Mouse (Mus musculus) heart, embryonic 10.5 days (tissue): ENCODE data around the gene Prkag2. TPM values are rescaled to one million over a fixed set of nuclear protein-coding genes. Genes with fewer than 3 reads are reported as not detected.

ENCODE experiments used
- DNase-seq: peaks from one replicate; pipeline ENCODE4 v3.0.0-alpha.2; 2017; ENCODE audit warnings: low spot score
- H3K27ac ChIP-seq: fragments of 300-500 bp; sonication (generic); 2 replicates; pipeline ENCODE4 v1.5.1; 2016; ENCODE audit warnings: mild to moderate bottlenecking
- H3K27me3 ChIP-seq: fragments of 300-500 bp; sonication (generic); 2 replicates; pipeline ENCODE4 v1.6.1; 2016; ENCODE audit warnings: mild to moderate bottlenecking; ENCODE audit not compliant: poor library complexity, insufficient read depth, severe bottlenecking
- H3K36me3 ChIP-seq: fragments of 300-500 bp; sonication (generic); 2 replicates; pipeline ENCODE4 v1.6.1; 2016; ENCODE audit warnings: mild to moderate bottlenecking, moderate library complexity
- H3K4me1 ChIP-seq: fragments of 300-500 bp; sonication (generic); 2 replicates; pipeline ENCODE4 v1.6.1; 2016; ENCODE audit warnings: mild to moderate bottlenecking
- H3K4me3 ChIP-seq: fragments of 300-500 bp; sonication (generic); 2 replicates; pipeline ENCODE4 v1.5.1; 2016; ENCODE audit warnings: mild to moderate bottlenecking, moderate library complexity
- H3K9me3 ChIP-seq: fragments of 300-500 bp; sonication (generic); 2 replicates; pipeline ENCODE4 v1.6.1; 2016; ENCODE audit warnings: mild to moderate bottlenecking, moderate library complexity
- WGBS: fragments of 180-500 bp; shearing (Covaris S2); methylation state at CpG from one replicate; pipeline ENCODE4 v1.1.7; 2016; 5-methylcytosine and 5-hydroxymethylcytosine counted together
- polyA plus RNA-seq: library from polyadenylated mRNA; unstranded; fragments of >200 nt; fragmentation: Nextera tagmentation; extraction: Ambion mirVana; gene quantifications from 2 replicates; pipeline ENCODE4 v1.2.1, GENCODE M21; 2016

Gene Prkag2
- polyA plus RNA-seq, 1 experiment from 2014 or later = 65.1 TPM

GRCm38 (mm10) chr5:25058417-25058816, 42.0 kb downstream of the Prkag2 start:
- Histone ChIP-seq H3K27me3 (peaks cover 35% of the 10 kb centered on the region), H3K4me3 (no peak overlapping the region), H3K4me1 (peaks cover 67% of the 10 kb centered on the region), H3K27ac (no peak overlapping the region), H3K9me3 (no peaks in the 10 kb centered on the region), H3K36me3 (no peaks in the 10 kb centered on the region)
- 38% methylated on average over 7 of the region's 7 CpGs for WGBS
- DNase-seq = no peak

GRCm38 (mm10) chr5:25055288-25055687, 45.2 kb downstream of the Prkag2 start:
- H3K27ac ChIP-seq = peak overlapping the region; percentile 69; the same call in 1 of the 2 replicates
- H3K4me3 ChIP-seq = no peak overlapping the region
- 46% methylated on average over 4 of the region's 4 CpGs for WGBS
- no peak for DNase-seq
- no peaks in the 10 kb centered on the region for H3K9me3 ChIP-seq
- H3K27me3 ChIP-seq = peaks cover 21% of the 10 kb centered on the region
- no peaks in the 10 kb centered on the region for H3K36me3 ChIP-seq
- H3K4me1 ChIP-seq = peaks cover 66% of the 10 kb centered on the region

DNA sequence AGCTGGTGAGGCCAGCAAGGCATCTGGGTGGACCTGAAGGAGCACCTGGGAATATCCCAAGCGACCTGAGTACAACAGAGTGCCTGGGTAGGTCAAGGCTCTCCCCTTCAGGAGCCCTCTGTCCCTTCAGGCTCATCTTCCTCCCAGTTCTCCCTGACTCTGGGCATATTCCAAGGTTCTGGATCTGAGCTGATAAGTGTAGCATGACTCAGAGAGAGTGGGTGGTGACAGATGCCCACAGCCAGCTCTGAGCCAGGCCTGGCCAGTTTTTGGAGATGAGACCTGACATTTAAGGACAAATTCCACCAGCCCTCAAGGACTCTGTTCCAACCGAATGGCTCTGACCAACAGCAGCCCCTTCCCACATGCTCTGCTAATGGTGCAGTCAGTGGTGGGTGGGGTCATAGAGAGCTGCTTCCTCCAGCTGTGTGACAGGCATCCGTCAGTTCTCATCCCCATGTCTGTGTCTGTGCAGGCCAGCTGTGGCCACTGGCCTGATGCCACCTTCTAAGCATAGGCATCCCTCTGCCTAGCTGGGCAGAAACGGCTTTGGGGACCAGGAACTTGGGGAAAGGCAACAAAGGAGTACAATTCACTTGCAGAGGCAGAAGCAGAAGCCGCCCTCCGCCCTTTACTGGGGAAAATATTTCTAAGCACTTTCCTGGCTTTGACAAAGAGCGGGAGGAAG, 46.3 kb downstream of the Prkag2 start:
- Histone ChIP-seq H3K4me1 (peaks cover 55% of the 10 kb centered on the region), H3K27me3 (peaks cover 10% of the 10 kb centered on the region; the same call in 1 of the 2 replicates), H3K4me3 (no peak overlapping the region), H3K9me3 (no peaks in the 10 kb centered on the region), H3K27ac (peak overlapping the region; percentile 69; the same call in 1 of the 2 replicates), H3K36me3 (no peaks in the 10 kb centered on the region)
- no peak for DNase-seq
- 65% methylated on average over 7 of the region's 7 CpGs for WGBS

- Histone ChIP-seq H3K4me1 (peaks cover 39% of the 10 kb centered on the region), H3K27me3 (no peaks in the 10 kb centered on the region), H3K9me3 (no peaks in the 10 kb centered on the region), H3K4me3 (no peak overlapping the region), H3K36me3 (no peaks in the 10 kb centered on the region), H3K27ac (no peak overlapping the region)
- no peak for DNase-seq
- WGBS = 82% methylated on average over 8 of the region's 8 CpGs
Measured at GRCm38 (mm10) chr5:25050827-25051226, 49.6 kb downstream of the Prkag2 start.

DNA sequence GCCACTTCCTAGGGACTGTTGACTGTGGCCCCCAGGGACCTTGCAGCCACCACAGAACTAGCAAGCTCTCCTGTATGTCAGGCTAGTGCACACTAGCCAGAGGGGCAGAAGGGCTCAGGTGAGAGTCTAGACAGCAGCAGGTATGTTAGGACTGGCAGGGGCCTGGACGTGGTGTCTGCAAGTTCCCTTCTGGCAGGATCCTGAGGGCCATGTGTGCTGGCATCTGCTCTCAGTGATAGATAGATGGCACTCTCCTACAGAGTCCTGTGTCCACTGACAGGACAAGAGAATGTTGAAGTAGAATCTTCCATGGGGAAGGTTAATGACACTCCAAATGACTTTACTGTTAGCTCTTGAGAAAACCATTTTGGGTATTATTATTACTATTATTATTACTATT, 52.8 kb downstream of the Prkag2 start:
- H3K27me3 ChIP-seq = peaks cover 3% of the 10 kb centered on the region; the same call in 1 of the 2 replicates
- H3K36me3 ChIP-seq = no peaks in the 10 kb centered on the region
- peaks cover 12% of the 10 kb centered on the region for H3K4me1 ChIP-seq
- WGBS = 40% methylated on average over 1 of the region's 1 CpGs
- H3K4me3 ChIP-seq = no peak overlapping the region
- no peak overlapping the region for H3K27ac ChIP-seq
- DNase-seq = no peak
- no peaks in the 10 kb centered on the region for H3K9me3 ChIP-seq

DNA sequence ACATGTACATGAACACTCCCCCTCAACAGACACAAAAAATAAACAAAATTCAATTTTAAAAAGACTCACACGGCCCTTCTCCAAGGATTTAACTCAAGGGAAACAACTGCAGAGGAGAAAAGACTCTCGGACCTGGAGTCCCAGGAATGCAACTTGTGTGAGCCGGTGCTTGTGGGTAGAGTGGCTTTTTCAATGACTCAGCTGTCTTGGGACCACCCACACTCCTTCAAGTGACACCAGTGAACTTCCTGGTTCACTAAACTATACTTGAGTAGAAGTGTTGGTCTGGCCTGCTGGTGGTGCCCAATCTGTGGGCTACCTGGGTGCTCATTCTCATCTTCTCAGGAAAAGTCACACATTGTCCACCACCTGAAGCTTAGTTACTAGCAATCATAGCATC, 53.7 kb downstream of the Prkag2 start:
- no peak overlapping the region for H3K4me3 ChIP-seq
- no peaks in the 10 kb centered on the region for H3K9me3 ChIP-seq
- no peak overlapping the region for H3K27ac ChIP-seq
- peaks cover 13% of the 10 kb centered on the region for H3K4me1 ChIP-seq
- WGBS = 73% methylated on average over 3 of the region's 3 CpGs
- DNase-seq = no peak
- H3K27me3 ChIP-seq = peaks cover 3% of the 10 kb centered on the region; the same call in 1 of the 2 replicates
- no peaks in the 10 kb centered on the region for H3K36me3 ChIP-seq

DNA sequence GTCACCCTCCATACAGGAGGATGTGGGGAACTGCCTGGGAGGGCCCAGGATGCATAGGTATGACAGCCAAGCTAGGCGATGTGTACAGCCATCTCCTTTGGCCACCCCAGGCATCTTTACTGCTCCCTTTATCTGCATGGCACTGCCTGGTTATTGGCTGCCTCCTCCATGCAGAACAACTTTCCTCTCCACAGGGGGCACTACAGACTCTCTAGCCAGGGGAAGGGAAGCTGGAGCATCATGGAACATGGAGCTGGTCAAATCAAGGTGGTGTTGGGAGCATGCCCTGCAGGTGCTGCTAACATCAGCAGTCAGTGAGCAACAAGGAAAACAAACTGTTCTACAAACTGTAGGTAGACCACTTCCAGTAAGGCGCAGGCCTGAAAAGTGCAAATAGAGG, 56.4 kb downstream of the Prkag2 start:
- Histone ChIP-seq H3K36me3 (no peaks in the 10 kb centered on the region), H3K9me3 (no peaks in the 10 kb centered on the region), H3K27me3 (peaks cover 3% of the 10 kb centered on the region; the same call in 1 of the 2 replicates), H3K4me3 (no peak overlapping the region), H3K4me1 (peaks cover 19% of the 10 kb centered on the region), H3K27ac (no peak overlapping the region)
- 80% methylated on average over 2 of the region's 2 CpGs for WGBS
- no peak for DNase-seq

- Histone ChIP-seq H3K4me1 (peaks cover 26% of the 10 kb centered on the region), H3K27ac (no peak overlapping the region), H3K9me3 (no peaks in the 10 kb centered on the region), H3K27me3 (peaks cover 3% of the 10 kb centered on the region; the same call in 1 of the 2 replicates), H3K4me3 (no peak overlapping the region), H3K36me3 (no peaks in the 10 kb centered on the region)
- no peak for DNase-seq
- 83% methylated on average over 1 of the region's 1 CpGs for WGBS
Measured at GRCm38 (mm10) chr5:25041947-25042346, 58.5 kb downstream of the Prkag2 start.

GRCm38 (mm10) chr5:25041307-25041706, 59.1 kb downstream of the Prkag2 start:
- Histone ChIP-seq H3K27me3 (peaks cover 3% of the 10 kb centered on the region; the same call in 1 of the 2 replicates), H3K36me3 (no peaks in the 10 kb centered on the region), H3K27ac (peak overlapping the region; percentile 59), H3K9me3 (no peaks in the 10 kb centered on the region), H3K4me3 (no peak overlapping the region), H3K4me1 (peaks cover 26% of the 10 kb centered on the region)
- WGBS = 31% methylated on average over 5 of the region's 5 CpGs
- no peak for DNase-seq

DNA sequence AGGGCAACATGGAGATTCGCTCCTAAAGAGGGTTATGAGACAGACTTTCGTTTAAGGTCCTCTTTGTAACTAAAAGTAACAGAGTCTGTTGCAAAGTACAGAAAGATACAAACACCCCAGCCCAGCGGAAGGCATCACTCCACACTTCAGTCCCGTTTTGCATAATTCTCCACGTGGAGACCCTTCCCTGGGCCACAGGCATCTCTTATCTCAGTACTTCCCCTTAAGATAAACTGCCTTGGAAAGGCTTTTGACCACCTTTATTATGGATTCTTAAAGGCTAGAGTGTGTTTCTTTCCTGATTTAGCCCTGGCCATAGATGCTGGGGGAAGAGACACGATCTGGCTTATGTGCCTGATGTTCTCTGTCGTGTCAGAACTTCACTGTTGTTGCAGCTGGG, 59.5 kb downstream of the Prkag2 start:
- 28% methylated on average over 7 of the region's 7 CpGs for WGBS
- no peaks in the 10 kb centered on the region for H3K36me3 ChIP-seq
- H3K4me1 ChIP-seq = peaks cover 26% of the 10 kb centered on the region
- no peaks in the 10 kb centered on the region for H3K9me3 ChIP-seq
- H3K4me3 ChIP-seq = no peak overlapping the region
- peak overlapping the region; percentile 59 for H3K27ac ChIP-seq
- no peak for DNase-seq
- peaks cover 3% of the 10 kb centered on the region; the same call in 1 of the 2 replicates for H3K27me3 ChIP-seq

DNA sequence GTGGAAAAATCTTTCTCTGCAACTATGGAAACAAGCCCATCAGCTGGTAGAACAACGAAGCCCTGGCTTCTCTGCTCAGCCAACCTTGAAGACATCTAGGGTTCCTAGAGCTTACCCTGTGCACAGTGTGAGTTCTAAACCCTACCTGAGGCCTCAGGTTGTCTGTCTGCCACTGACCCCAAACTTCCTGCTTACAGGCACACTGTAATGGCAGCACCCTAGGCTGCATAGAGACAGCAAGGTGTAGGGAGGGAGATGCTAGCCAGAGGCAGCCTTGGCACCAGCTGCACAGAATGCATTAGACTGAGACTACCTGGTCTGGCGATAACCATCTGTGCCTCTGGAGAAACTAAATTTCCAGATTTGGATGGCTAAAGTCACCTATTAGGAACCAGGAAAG, 61.6 kb downstream of the Prkag2 start:
- H3K4me1 ChIP-seq = peaks cover 32% of the 10 kb centered on the region
- H3K27me3 ChIP-seq = peaks cover 3% of the 10 kb centered on the region; the same call in 1 of the 2 replicates
- 92% methylated on average over 2 of the region's 2 CpGs for WGBS
- no peak for DNase-seq
- no peak overlapping the region for H3K4me3 ChIP-seq
- H3K27ac ChIP-seq = no peak overlapping the region
- no peaks in the 10 kb centered on the region for H3K36me3 ChIP-seq
- H3K9me3 ChIP-seq = no peaks in the 10 kb centered on the region

DNA sequence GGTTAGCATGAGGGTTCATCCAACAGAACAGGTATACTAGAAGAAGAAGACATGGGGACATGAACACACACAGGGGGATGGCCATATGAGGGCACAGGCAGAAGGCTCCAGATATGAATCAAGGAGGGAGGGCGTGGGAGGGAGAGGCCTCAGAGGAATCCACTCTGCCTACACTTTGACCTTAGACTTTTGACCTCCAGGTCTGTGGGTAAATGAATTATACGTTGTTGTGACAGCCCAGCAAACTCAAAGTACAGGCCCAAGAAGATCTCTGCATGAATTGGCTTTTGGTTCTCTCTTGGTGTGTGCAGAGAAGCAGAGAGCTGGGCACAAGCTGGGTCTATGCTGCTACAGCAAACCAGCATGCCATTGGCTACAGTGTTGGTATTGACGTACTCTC, 65.1 kb downstream of the Prkag2 start:
- H3K9me3 ChIP-seq = no peaks in the 10 kb centered on the region
- DNase-seq = no peak
- peaks cover 34% of the 10 kb centered on the region for H3K4me1 ChIP-seq
- no peaks in the 10 kb centered on the region for H3K36me3 ChIP-seq
- no peak overlapping the region for H3K27ac ChIP-seq
- H3K4me3 ChIP-seq = no peak overlapping the region
- no peaks in the 10 kb centered on the region for H3K27me3 ChIP-seq
- 73% methylated on average over 3 of the region's 3 CpGs for WGBS

DNA sequence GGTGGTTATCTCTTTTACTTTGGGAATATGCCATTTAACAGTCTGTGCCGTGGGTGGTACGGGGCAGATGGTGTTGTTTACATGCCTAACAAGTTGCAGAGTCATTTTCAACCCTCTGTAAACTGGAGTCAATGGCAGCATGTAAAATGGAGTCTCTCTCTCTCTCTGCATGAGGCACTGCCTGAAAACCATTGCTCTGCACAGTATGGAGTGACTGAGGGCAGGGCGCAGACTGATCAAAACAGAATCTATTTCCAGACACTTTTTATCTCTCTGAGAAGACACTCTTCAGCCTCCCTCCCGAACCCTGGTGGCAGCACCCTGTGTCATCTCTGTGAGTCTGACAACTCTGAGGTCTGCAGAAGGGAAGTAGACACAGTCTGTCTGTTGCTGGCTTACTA, 69.0 kb downstream of the Prkag2 start:
- Histone ChIP-seq H3K27me3 (no peaks in the 10 kb centered on the region), H3K9me3 (no peaks in the 10 kb centered on the region), H3K4me3 (no peak overlapping the region), H3K27ac (peak overlapping the region; percentile 80), H3K4me1 (peaks cover 48% of the 10 kb centered on the region), H3K36me3 (no peaks in the 10 kb centered on the region)
- no peak for DNase-seq
- 60% methylated on average over 4 of the region's 4 CpGs for WGBS

DNA sequence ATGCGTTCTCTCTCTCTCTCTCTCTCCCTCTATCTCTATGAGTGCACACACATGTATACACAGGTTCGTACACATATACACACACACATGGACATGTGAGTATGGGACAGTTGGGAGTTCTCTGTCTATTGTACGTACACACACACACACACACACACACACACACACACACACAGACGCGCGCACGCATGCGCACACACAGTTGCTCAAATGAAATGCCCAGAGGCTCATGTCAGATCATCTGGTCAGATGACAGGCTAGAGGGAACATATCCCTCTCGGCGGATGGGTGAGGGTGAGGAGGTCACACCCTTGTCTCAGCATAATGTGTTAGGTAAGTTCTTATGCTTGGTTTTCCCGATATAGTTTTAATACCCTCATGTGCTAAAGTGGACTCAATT, 69.4 kb downstream of the Prkag2 start:
- no peak for DNase-seq
- H3K27me3 ChIP-seq = no peaks in the 10 kb centered on the region
- no peaks in the 10 kb centered on the region for H3K36me3 ChIP-seq
- no peak overlapping the region for H3K4me3 ChIP-seq
- WGBS = 81% methylated on average over 11 of the region's 11 CpGs
- H3K4me1 ChIP-seq = peaks cover 52% of the 10 kb centered on the region
- no peaks in the 10 kb centered on the region for H3K9me3 ChIP-seq
- peak overlapping the region; percentile 80 for H3K27ac ChIP-seq
